Comparison of ENCODE assay signal across 31 mouse cellular contexts in the genomic region with DNA sequence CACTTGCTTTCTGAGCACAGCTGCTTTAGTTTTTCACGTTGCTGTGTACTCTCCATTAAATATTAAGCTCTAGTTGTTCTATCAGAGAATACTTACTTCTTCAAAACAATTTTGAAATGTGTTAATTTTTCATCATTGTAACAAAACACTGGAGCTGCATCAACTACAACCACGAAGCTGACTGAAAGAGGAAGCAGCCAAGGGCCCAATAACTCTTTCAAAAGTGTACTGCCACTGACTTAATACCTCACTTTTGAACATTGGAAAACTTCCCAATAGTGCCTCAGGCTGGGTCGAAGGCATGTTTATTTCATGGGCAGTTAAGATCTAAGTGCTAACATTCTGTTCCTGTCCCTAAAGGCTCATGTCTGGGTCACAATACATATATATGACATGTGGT. TPM values are rescaled to one million over a fixed set of nuclear protein-coding genes. Genes with fewer than 3 reads are reported as not detected.
DNase-seq lines count a peak whose midpoint lies in the region; ATAC-seq and TF ChIP-seq lines count a peak whose summit lies in the region.
"Had no signal": no experiment of that assay in that cellular context is flagged by ENCODE, and none has a peak within 500 bp of the region (broad histone marks: within the 10 kb centered on the region; RNA-seq: fewer than 3 reads in every experiment).

No protein-coding gene starts in this region.

- H3K27me3 ChIP-seq in MEL (ENCODE audit: control insufficient read depth in 1 of 2, insufficient read depth in 2 of 2, low read length in 2 of 2), result no peaks in the 10 kb centered on the region
- H3K27me3 ChIP-seq in kidney, embryonic 14.5 days (ENCODE audit: control insufficient read depth, insufficient read depth, low read length), result no peaks in the 10 kb centered on the region
- H3K27me3 ChIP-seq in midbrain, embryonic 10.5 days (ENCODE audit: low read depth, poor library complexity, severe bottlenecking), result no peaks in the 10 kb centered on the region
- H3K27me3 ChIP-seq: embryonic facial prominence, embryonic 12.5 days; embryonic facial prominence, embryonic 15.5 days; forebrain, embryonic 12.5 days; forebrain, embryonic 15.5 days; hindbrain, embryonic 13.5 days; intestine, embryonic 15.5 days had no signal

- no peak for TF ChIP-seq CTCF in MEL (IDR thresholded peaks at IDR 0.05 in 2 of 3, conservative IDR thresholded peaks at IDR 0.05 in 1 of 3; ENCODE audit: control insufficient read depth in 1 of 3, insufficient read depth in 1 of 3, low read depth in 2 of 3, low read length in 3 of 3, poor library complexity in 1 of 3, severe bottlenecking in 1 of 3)

- no peak for TF ChIP-seq RAD21 in MEL (IDR thresholded peaks at IDR 0.05; ENCODE audit: low read depth, low read length)

- peak; percentile 54 for DNase-seq in 416B (ENCODE audit: low read depth)
- DNase-seq in MEL (ENCODE audit: low read depth, low spot score), result peak; percentile 49
- no peak for DNase-seq in lung, postnatal 10 days
- DNase-seq in midbrain, embryonic 10.5 days (ENCODE audit: low spot score), result no peak
- DNase-seq: adrenal gland, adult 8-10 months; adrenal gland, postnatal 25 days; cerebellum, adult 11 months; cerebellum, adult 8-10 months; cerebellum, postnatal 10 days; gastrocnemius, postnatal 25 days; heart, adult 2 months; kidney, adult 11 months had no signal

- no peak for TF ChIP-seq EP300 in MEL (IDR thresholded peaks at IDR 0.05; ENCODE audit: low read depth in 1 of 2, low read length in 2 of 2)

- H3K9ac ChIP-seq in MEL (ENCODE audit: control insufficient read depth, low read depth, low read length, poor library complexity, severe bottlenecking), result no peak overlapping the region
- H3K9ac ChIP-seq in kidney, embryonic 14.5 days (ENCODE audit: low read depth, low read length), result no peak overlapping the region
- H3K9ac ChIP-seq: embryonic facial prominence, embryonic 12.5 days; embryonic facial prominence, embryonic 15.5 days; forebrain, embryonic 12.5 days; forebrain, embryonic 15.5 days; hindbrain, embryonic 13.5 days; intestine, embryonic 15.5 days had no signal

- no peak overlapping the region for H3K27ac ChIP-seq in MEL (ENCODE audit: control insufficient read depth, low read depth, low read length)
- H3K27ac ChIP-seq in kidney, embryonic 14.5 days (ENCODE audit: low read depth, low read length), result no peak overlapping the region
- no peak overlapping the region for H3K27ac ChIP-seq in midbrain, embryonic 10.5 days (replicated peaks)
- H3K27ac ChIP-seq: embryonic facial prominence, embryonic 12.5 days; embryonic facial prominence, embryonic 15.5 days; forebrain, embryonic 12.5 days; forebrain, embryonic 15.5 days; heart, adult 2 months; heart, embryonic 10.5 days; hindbrain, embryonic 10.5 days; hindbrain, embryonic 13.5 days; intestine, embryonic 15.5 days had no signal

- no peak overlapping the region for H3K4me3 ChIP-seq in MEL (ENCODE audit: control insufficient read depth in 1 of 2, insufficient read depth in 1 of 2, low read depth in 2 of 2, low read length in 2 of 2)
- H3K4me3 ChIP-seq in kidney, embryonic 14.5 days (ENCODE audit: low read length), result no peak overlapping the region
- H3K4me3 ChIP-seq in midbrain, embryonic 10.5 days, result no peak overlapping the region
- H3K4me3 ChIP-seq: embryonic facial prominence, embryonic 12.5 days; embryonic facial prominence, embryonic 15.5 days; forebrain, embryonic 12.5 days; forebrain, embryonic 15.5 days; heart, adult 2 months; heart, embryonic 10.5 days; hindbrain, embryonic 10.5 days; hindbrain, embryonic 13.5 days; intestine, embryonic 15.5 days had no signal

- H3K4me1 ChIP-seq in MEL (ENCODE audit: control insufficient read depth in 1 of 2, insufficient read depth in 2 of 2, low read length in 2 of 2), result peaks cover 0 to 2% of the 10 kb centered on the region in 2 experiments; a peak in 1 of 4 replicates
- H3K4me1 ChIP-seq in kidney, embryonic 14.5 days (ENCODE audit: control insufficient read depth, insufficient read depth, low read length), result no peaks in the 10 kb centered on the region
- H3K4me1 ChIP-seq in midbrain, embryonic 10.5 days, result no peaks in the 10 kb centered on the region
- H3K4me1 ChIP-seq: embryonic facial prominence, embryonic 12.5 days; embryonic facial prominence, embryonic 15.5 days; forebrain, embryonic 12.5 days; forebrain, embryonic 15.5 days; heart, embryonic 10.5 days; hindbrain, embryonic 10.5 days had no signal

- H3K4me2 ChIP-seq in kidney, embryonic 14.5 days (replicated peaks; ENCODE audit: low read depth, low read length), result no peak overlapping the region
- H3K4me2 ChIP-seq: embryonic facial prominence, embryonic 12.5 days; embryonic facial prominence, embryonic 15.5 days; forebrain, embryonic 12.5 days; forebrain, embryonic 15.5 days; hindbrain, embryonic 13.5 days; intestine, embryonic 15.5 days had no signal

- H3K36me3 ChIP-seq in MEL (ENCODE audit: control insufficient read depth in 1 of 2, insufficient read depth in 2 of 2, low read length in 2 of 2), result no peaks in the 10 kb centered on the region; a peak in 1 of 4 replicates
- H3K36me3 ChIP-seq in kidney, embryonic 14.5 days (ENCODE audit: control insufficient read depth, insufficient read depth, low read length), result no peaks in the 10 kb centered on the region
- no peaks in the 10 kb centered on the region for H3K36me3 ChIP-seq in midbrain, embryonic 10.5 days
- H3K36me3 ChIP-seq: embryonic facial prominence, embryonic 12.5 days; embryonic facial prominence, embryonic 15.5 days; forebrain, embryonic 12.5 days; forebrain, embryonic 15.5 days; heart, embryonic 10.5 days; hindbrain, embryonic 10.5 days; hindbrain, embryonic 13.5 days; intestine, embryonic 15.5 days had no signal

- WGBS in kidney, embryonic 14.5 days, result 67% methylated on average over 3 of the region's 3 CpGs
- 77% methylated on average over 3 of the region's 3 CpGs for WGBS in midbrain, embryonic 10.5 days

- H3K9me3 ChIP-seq in MEL (replicated peaks; ENCODE audit: insufficient read depth, low read length), result no peaks in the 10 kb centered on the region
- no peaks in the 10 kb centered on the region for H3K9me3 ChIP-seq in kidney, embryonic 14.5 days (ENCODE audit: control insufficient read depth, low read length)
- no peaks in the 10 kb centered on the region for H3K9me3 ChIP-seq in midbrain, embryonic 10.5 days (replicated peaks)
- H3K9me3 ChIP-seq: embryonic facial prominence, embryonic 12.5 days; embryonic facial prominence, embryonic 15.5 days; forebrain, embryonic 12.5 days; forebrain, embryonic 15.5 days; heart, embryonic 10.5 days; hindbrain, embryonic 10.5 days; hindbrain, embryonic 13.5 days; intestine, embryonic 15.5 days had no signal

- no peaks in the 10 kb centered on the region for H3K79me2 ChIP-seq in MEL (ENCODE audit: control insufficient read depth, insufficient read depth, low read length, poor library complexity)

- no peak for TF ChIP-seq POLR2A in MEL (IDR thresholded peaks at IDR 0.05; ENCODE audit: control insufficient read depth in 1 of 2, insufficient read depth in 1 of 2, low read depth in 1 of 2, low read length in 2 of 2, poor library complexity in 1 of 2)

- peak; percentile 54 for ATAC-seq in common myeloid progenitor, adult 5-6 weeks (replicated peaks; ENCODE audit: low read depth, poor library complexity, severe bottlenecking)
- peak; percentile 76 for ATAC-seq in megakaryocyte, adult 5-6 weeks (ENCODE audit: poor library complexity, severe bottlenecking)
- no peak for ATAC-seq in cerebellum, adult (ENCODE audit: insufficient number of reproducible peaks, low FRiP score, low TSS enrichment)
- no peak for ATAC-seq in kidney, embryonic 14.5 days (ENCODE audit: low FRiP score, low TSS enrichment)
- ATAC-seq: forebrain, embryonic 15.5 days; hindbrain, embryonic 16.5 days; intestine, embryonic 15.5 days; Patski had no signal

RNA-seq across cellular contexts. Expression of a gene that starts 15.0 kb away (rescaled TPM):
- total RNA-seq in MEL (2012; rRNA removed), result 61.3 and 65.7 TPM in 2 replicates
- polyA plus RNA-seq in MEL (2012; ENCODE audit: insufficient read depth in 1 of 2, insufficient read length in 2 of 2, low read depth in 1 of 2, low replicate concordance in 2 of 2, missing spikeins in 1 of 2), result 10 to 100 TPM in 1 of 2 experiments, not detected in 1; 99.5 TPM
- total RNA-seq in common myeloid progenitor, adult 5-6 weeks (2017), result 90.8 and 91.1 TPM in 2 replicates
- 5.6 and 7.4 TPM in 2 replicates for total RNA-seq in megakaryocyte, adult 5-6 weeks (2015)
- total RNA-seq in megakaryocyte, adult 5-6 weeks (2017), result 17.6 and 20.7 TPM in 2 replicates
- polyA plus RNA-seq in kidney, embryonic 14.5 days (2014; fragmentation: Nextera tagmentation; extraction: Ambion mirVana), result 16.7 and 22.4 TPM in 2 replicates
- polyA plus RNA-seq in midbrain, embryonic 10.5 days (2016; fragmentation: Nextera tagmentation; extraction: Ambion mirVana), result 47.1 and 59.3 TPM in 2 replicates

RNA-seq across cellular contexts. Expression of a gene that starts 29.7 kb away (rescaled TPM):
- total RNA-seq in MEL (2012; rRNA removed), result not detected in 2 replicates
- not detected for polyA plus RNA-seq in MEL (2012; ENCODE audit: insufficient read depth in 1 of 2, insufficient read length in 2 of 2, low read depth in 1 of 2, low replicate concordance in 2 of 2, missing spikeins in 1 of 2)
- total RNA-seq in common myeloid progenitor, adult 5-6 weeks (2017), result 2.0 TPM in 1 of 2 replicates, not detected in the other
- 3.9 and 7.2 TPM in 2 replicates for total RNA-seq in megakaryocyte, adult 5-6 weeks (2015)
- 4.1 and 8.3 TPM in 2 replicates for total RNA-seq in megakaryocyte, adult 5-6 weeks (2017)
- polyA plus RNA-seq in kidney, embryonic 14.5 days (2014; fragmentation: Nextera tagmentation; extraction: Ambion mirVana), result not detected in 2 replicates
- not detected in 2 replicates for polyA plus RNA-seq in midbrain, embryonic 10.5 days (2016; fragmentation: Nextera tagmentation; extraction: Ambion mirVana)
- total RNA-seq: adrenal gland, postnatal 25 days; ES-E14; gastrocnemius, adult 8-10 months; gastrocnemius, postnatal 25 days; heart, postnatal 25 days had no signal
- polyA plus RNA-seq: embryonic facial prominence, embryonic 12.5 days; embryonic facial prominence, embryonic 15.5 days; forebrain, embryonic 12.5 days; forebrain, embryonic 15.5 days; heart, embryonic 10.5 days; heart, embryonic 14.5 days; heart, postnatal 0 days; hindbrain, embryonic 10.5 days; hindbrain, embryonic 16.5 days; intestine, embryonic 15.5 days; Patski had no signal

RNA-seq across cellular contexts. Expression of a gene that starts 35.7 kb away (rescaled TPM):
- total RNA-seq in MEL (2012; rRNA removed), result not detected in 2 replicates
- not detected for polyA plus RNA-seq in MEL (2012; ENCODE audit: insufficient read depth in 1 of 2, insufficient read length in 2 of 2, low read depth in 1 of 2, low replicate concordance in 2 of 2, missing spikeins in 1 of 2)
- 0.18 TPM in 1 of 2 replicates, not detected in the other for total RNA-seq in common myeloid progenitor, adult 5-6 weeks (2017)
- not detected in 2 replicates for total RNA-seq in megakaryocyte, adult 5-6 weeks (2015)
- not detected in 2 replicates for total RNA-seq in megakaryocyte, adult 5-6 weeks (2017)
- polyA plus RNA-seq in kidney, embryonic 14.5 days (2014; fragmentation: Nextera tagmentation; extraction: Ambion mirVana), result 24.0 and 38.3 TPM in 2 replicates
- polyA plus RNA-seq in midbrain, embryonic 10.5 days (2016; fragmentation: Nextera tagmentation; extraction: Ambion mirVana), result not detected in 2 replicates
- total RNA-seq: adrenal gland, adult 8-10 months; adrenal gland, postnatal 25 days; ES-E14; gastrocnemius, adult 8-10 months; gastrocnemius, postnatal 25 days; heart, adult 2 months; heart, postnatal 25 days had no signal
- polyA plus RNA-seq: embryonic facial prominence, embryonic 12.5 days; embryonic facial prominence, embryonic 15.5 days; forebrain, embryonic 12.5 days; forebrain, embryonic 15.5 days; heart, adult 2 months; heart, embryonic 10.5 days; heart, embryonic 14.5 days; heart, postnatal 0 days; hindbrain, embryonic 10.5 days; hindbrain, embryonic 13.5 days; hindbrain, embryonic 16.5 days had no signal

RNA-seq across cellular contexts. Expression of a gene that starts 41.0 kb away (rescaled TPM):
- 0.03 TPM in 1 of 2 replicates, not detected in the other for total RNA-seq in MEL (2012; rRNA removed)
- polyA plus RNA-seq in MEL (2012; ENCODE audit: insufficient read depth in 1 of 2, insufficient read length in 2 of 2, low read depth in 1 of 2, low replicate concordance in 2 of 2, missing spikeins in 1 of 2), result under 1 TPM in 1 of 2 experiments, not detected in 1; 0.06 TPM
- total RNA-seq in common myeloid progenitor, adult 5-6 weeks (2017), result 0.82 and 1.1 TPM in 2 replicates
- total RNA-seq in megakaryocyte, adult 5-6 weeks (2015), result 10.0 and 12.9 TPM in 2 replicates
- total RNA-seq in megakaryocyte, adult 5-6 weeks (2017), result 9.6 and 13.9 TPM in 2 replicates
- not detected in 2 replicates for polyA plus RNA-seq in kidney, embryonic 14.5 days (2014; fragmentation: Nextera tagmentation; extraction: Ambion mirVana)
- polyA plus RNA-seq in midbrain, embryonic 10.5 days (2016; fragmentation: Nextera tagmentation; extraction: Ambion mirVana), result 0.10 TPM in 1 of 2 replicates, not detected in the other
- total RNA-seq: adrenal gland, postnatal 25 days; gastrocnemius, postnatal 25 days had no signal
- polyA plus RNA-seq: embryonic facial prominence, embryonic 15.5 days; forebrain, embryonic 12.5 days; forebrain, embryonic 15.5 days; hindbrain, embryonic 10.5 days; hindbrain, embryonic 13.5 days; hindbrain, embryonic 16.5 days; Patski had no signal

RNA-seq across cellular contexts. Expression of a gene that starts 43.6 kb away (rescaled TPM):
- total RNA-seq in MEL (2012; rRNA removed), result not detected in 2 replicates
- not detected for polyA plus RNA-seq in MEL (2012; ENCODE audit: insufficient read depth in 1 of 2, insufficient read length in 2 of 2, low read depth in 1 of 2, low replicate concordance in 2 of 2, missing spikeins in 1 of 2)
- 2.8 and 7.4 TPM in 2 replicates for total RNA-seq in common myeloid progenitor, adult 5-6 weeks (2017)
- 20.4 and 41.6 TPM in 2 replicates for total RNA-seq in megakaryocyte, adult 5-6 weeks (2015)
- total RNA-seq in megakaryocyte, adult 5-6 weeks (2017), result 14.1 and 18.1 TPM in 2 replicates
- polyA plus RNA-seq in kidney, embryonic 14.5 days (2014; fragmentation: Nextera tagmentation; extraction: Ambion mirVana), result not detected in 2 replicates
- polyA plus RNA-seq in midbrain, embryonic 10.5 days (2016; fragmentation: Nextera tagmentation; extraction: Ambion mirVana), result 0.14 TPM in 1 of 2 replicates, not detected in the other
- total RNA-seq: adrenal gland, postnatal 25 days; ES-E14; gastrocnemius, adult 8-10 months; gastrocnemius, postnatal 25 days; heart, postnatal 25 days had no signal
- polyA plus RNA-seq: embryonic facial prominence, embryonic 12.5 days; forebrain, embryonic 12.5 days; forebrain, embryonic 15.5 days; heart, embryonic 10.5 days; heart, embryonic 14.5 days; hindbrain, embryonic 10.5 days; hindbrain, embryonic 13.5 days; hindbrain, embryonic 16.5 days; Patski had no signal

Comparison
In these comparisons a context has a peak if more than half of its experiments do, and no peak if none do; other contexts are left out.
1. DNase-seq: peak in 416B (single experiment) and MEL (single experiment); none in lung, postnatal 10 days (single experiment) and midbrain, embryonic 10.5 days (single experiment).
2. ATAC-seq: peak in common myeloid progenitor, adult 5-6 weeks (single experiment) and megakaryocyte, adult 5-6 weeks (single experiment); none in cerebellum, adult (single experiment) and kidney, embryonic 14.5 days (single experiment).